Mouse (Mus musculus): ENCODE measurements at regions not wholly inside any gene's neighbourhood (a gene's known extent, or its start where the extent isn't known, plus 50 kb on each side); places are given as distances from the start of the nearest gene placed in this dataset.
"Not testable (repeated sequence)": the region's sequence is repeated elsewhere in the genome, so short reads cannot be mapped to it uniquely, and the experiment has no call there.

GRCm38 (mm10) chr17:47273309-47273708, 95.4 kb upstream of the Mrps10 start:
- WGBS = 88% methylated on average over 7 of the region's 7 CpGs
- no peak for DNase-seq (ENCODE audit: low read depth, low spot score)

GRCm38 (mm10) chr17:47271979-47272677, 96.6 kb upstream of the Mrps10 start:
- 48% methylated on average over 7 of the region's 7 CpGs for WGBS
- no peak for DNase-seq (ENCODE audit: low read depth, low spot score)

GRCm38 (mm10) chr17:47269053-47269891, 99.4 kb upstream of the Mrps10 start:
- no peak for DNase-seq (ENCODE audit: low read depth, low spot score)
- 84% methylated on average over 19 of the region's 19 CpGs for WGBS

- no peak for DNase-seq (ENCODE audit: low read depth, low spot score)
- 83% methylated on average over 4 of the region's 4 CpGs for WGBS
Measured at GRCm38 (mm10) chr17:47267843-47268242, 100.8 kb upstream of the Mrps10 start.

GRCm38 (mm10) chr17:47267076-47267475, 101.6 kb upstream of the Mrps10 start:
- no peak for DNase-seq (ENCODE audit: low read depth, low spot score)
- WGBS = 94% methylated on average over 13 of the region's 13 CpGs

- WGBS = 85% methylated on average over 7 of the region's 7 CpGs
- DNase-seq (ENCODE audit: low read depth, low spot score) = no peak
Measured at GRCm38 (mm10) chr17:47266335-47266734, 102.4 kb upstream of the Mrps10 start.

GRCm38 (mm10) chr17:47262986-47263385, 105.7 kb upstream of the Mrps10 start:
- 91% methylated on average over 9 of the region's 9 CpGs for WGBS
- DNase-seq (ENCODE audit: low read depth, low spot score) = no peak

- DNase-seq (ENCODE audit: low read depth, low spot score) = no peak
- whole genome bisulfite sequencing = 89% methylated on average over 5 of the region's 5 CpGs
Measured at GRCm38 (mm10) chr17:47262141-47262540, 106.5 kb upstream of the Mrps10 start.

GRCm38 (mm10) chr17:47260976-47261375, 107.7 kb upstream of the Mrps10 start:
- DNase-seq (ENCODE audit: low read depth, low spot score) = no peak
- WGBS = 85% methylated on average over 4 of the region's 4 CpGs

GRCm38 (mm10) chr17:47258296-47258695, 110.4 kb upstream of the Mrps10 start:
- WGBS = 90% methylated on average over 2 of the region's 2 CpGs

GRCm38 (mm10) chr17:47255209-47255608, 113.5 kb upstream of the Mrps10 start:
- no peak for DNase-seq (ENCODE audit: low read depth, low spot score)
- 70% methylated on average over 8 of the region's 8 CpGs for WGBS

More at GRCm38 (mm10) chr17:47258296-47258695, 110.4 kb upstream of the Mrps10 start:
- DNase-seq (ENCODE audit: low read depth, low spot score) = no peak

GRCm38 (mm10) chr17:47254026-47254425, 114.7 kb upstream of the Mrps10 start:
- WGBS = 84% methylated on average over 11 of the region's 11 CpGs

GRCm38 (mm10) chr17:47250001-47250400, 118.7 kb upstream of the Mrps10 start:
- 70% methylated on average over 4 of the region's 4 CpGs for WGBS
- no peak for DNase-seq (ENCODE audit: low read depth, low spot score)

More at GRCm38 (mm10) chr17:47254026-47254425, 114.7 kb upstream of the Mrps10 start:
- DNase-seq (ENCODE audit: low read depth, low spot score) = no peak

GRCm38 (mm10) chr17:47249176-47249575, 119.5 kb upstream of the Mrps10 start:
- WGBS = 81% methylated on average over 9 of the region's 9 CpGs
- no peak for DNase-seq (ENCODE audit: low read depth, low spot score)

- 72% methylated on average over 3 of the region's 3 CpGs for WGBS
Measured at GRCm38 (mm10) chr17:47248053-47248452, 120.6 kb upstream of the Mrps10 start.

GRCm38 (mm10) chr17:47247516-47247915, 121.2 kb upstream of the Mrps10 start:
- DNase-seq (ENCODE audit: low read depth, low spot score) = no peak
- 65% methylated on average over 5 of the region's 5 CpGs for WGBS

More at GRCm38 (mm10) chr17:47248053-47248452, 120.6 kb upstream of the Mrps10 start:
- DNase-seq (ENCODE audit: low read depth, low spot score) = no peak

GRCm38 (mm10) chr17:47246605-47247004, 122.1 kb upstream of the Mrps10 start:
- no peak for DNase-seq (ENCODE audit: low read depth, low spot score)
- 90% methylated on average over 8 of the region's 8 CpGs for WGBS

- DNase-seq (ENCODE audit: low read depth, low spot score) = no peak
- WGBS = 91% methylated on average over 9 of the region's 9 CpGs
Measured at GRCm38 (mm10) chr17:47245635-47246034, 123.1 kb upstream of the Mrps10 start.

GRCm38 (mm10) chr17:47239086-47239485, 129.6 kb upstream of the Mrps10 start:
- 92% methylated on average over 4 of the region's 4 CpGs for WGBS
- DNase-seq (ENCODE audit: low read depth, low spot score) = no peak

- DNase-seq (ENCODE audit: low read depth, low spot score) = not testable (repeated sequence)
Measured at GRCm38 (mm10) chr17:47237881-47238280, 130.8 kb upstream of the Mrps10 start.

GRCm38 (mm10) chr17:47234343-47234742, 134.3 kb upstream of the Mrps10 start:
- 80% methylated on average over 11 of the region's 11 CpGs for WGBS
- DNase-seq (ENCODE audit: low read depth, low spot score) = no peak

More at GRCm38 (mm10) chr17:47237881-47238280, 130.8 kb upstream of the Mrps10 start:
- WGBS = 98% methylated on average over 3 of the region's 3 CpGs

Measured in large intestine, adult 2 months (tissue).